Mouse (Mus musculus) right cerebral cortex, postnatal 4 days (tissue): Measurements from ENCODE around the gene Szrd1.
"Not testable (repeated sequence)": the region's sequence is repeated elsewhere in the genome, so short reads cannot be mapped to it uniquely, and the experiment has no call there.

Experiments
- DNase-seq: peaks from one replicate; pipeline ENCODE4 v3.0.0-alpha.2; 2022

Gene Szrd1

DNA sequence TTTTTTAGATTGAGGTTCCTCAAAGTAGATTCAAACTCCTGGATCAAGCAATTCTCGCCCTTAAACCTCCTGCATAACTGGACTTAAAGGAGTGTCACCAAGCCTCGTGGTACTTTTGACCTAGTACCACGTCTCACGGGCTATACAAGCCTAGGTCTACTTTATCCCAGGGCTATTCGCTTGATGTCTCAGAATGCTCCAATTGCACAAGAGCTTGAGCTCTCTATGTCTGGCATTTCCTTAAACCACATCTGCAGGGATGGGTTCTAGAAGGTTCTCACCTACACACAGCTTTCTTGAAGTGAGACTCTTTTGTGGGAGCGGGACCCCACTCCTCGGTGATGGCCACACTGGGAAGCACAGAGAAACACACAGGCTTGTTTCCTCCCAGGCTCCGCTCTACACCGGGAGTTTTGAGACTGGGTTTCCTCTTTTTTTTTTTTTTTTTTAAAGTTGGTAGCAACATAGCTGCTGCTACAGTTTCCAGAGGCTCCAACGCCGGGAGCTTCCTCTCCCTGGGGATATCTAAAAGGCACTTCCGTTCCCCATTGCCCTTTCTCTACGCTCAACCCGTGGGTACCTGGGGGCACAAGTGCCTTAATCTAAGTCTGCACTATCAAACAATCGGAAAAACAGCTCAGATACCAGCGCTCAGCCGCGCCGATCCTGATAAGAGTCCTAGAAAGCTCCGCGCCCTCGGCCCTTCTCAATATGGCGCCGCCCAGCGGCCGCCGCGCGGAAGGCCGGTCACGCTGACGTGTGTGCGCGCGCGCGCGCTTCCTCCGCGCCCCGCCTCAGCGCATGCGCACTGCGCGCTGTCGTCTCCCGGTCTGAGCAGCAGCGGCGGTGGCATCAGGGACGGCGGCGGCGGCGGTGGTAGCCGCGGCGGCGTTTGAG, 7.8 kb upstream of the Szrd1 start, which contains the start of gene Fbxo42:
TSS of gene Fbxo42 (plus strand) at position 802 of the 897 bp plus-strand sequence.
- peak; percentile 97 for DNase-seq

DNA sequence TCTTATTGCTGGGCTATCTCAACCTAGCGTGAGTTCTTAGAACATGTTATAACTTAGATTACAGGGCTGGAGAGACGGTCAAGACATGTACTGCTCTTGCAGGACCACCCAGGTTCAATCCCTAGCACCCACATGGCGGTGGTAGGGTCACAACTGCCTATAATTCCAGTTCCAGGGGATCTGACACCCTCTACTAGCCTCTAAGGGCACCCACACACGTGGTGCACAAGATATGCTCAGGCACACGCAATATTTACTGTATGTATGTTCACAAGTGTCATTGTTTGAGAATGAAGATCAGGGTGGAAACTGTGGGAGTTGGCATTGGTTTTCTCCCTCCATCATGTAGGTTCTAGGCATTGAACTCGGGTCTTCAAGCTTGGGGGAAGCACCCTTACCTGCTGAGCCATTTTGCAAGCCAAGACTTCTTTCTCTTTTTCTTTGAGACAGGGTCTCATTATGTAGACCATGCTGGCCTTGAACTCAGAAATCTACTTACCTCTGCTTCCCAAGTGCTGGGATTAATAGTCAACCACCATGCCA, 7.0 kb upstream of the Szrd1 start:
- no peak for DNase-seq

DNA sequence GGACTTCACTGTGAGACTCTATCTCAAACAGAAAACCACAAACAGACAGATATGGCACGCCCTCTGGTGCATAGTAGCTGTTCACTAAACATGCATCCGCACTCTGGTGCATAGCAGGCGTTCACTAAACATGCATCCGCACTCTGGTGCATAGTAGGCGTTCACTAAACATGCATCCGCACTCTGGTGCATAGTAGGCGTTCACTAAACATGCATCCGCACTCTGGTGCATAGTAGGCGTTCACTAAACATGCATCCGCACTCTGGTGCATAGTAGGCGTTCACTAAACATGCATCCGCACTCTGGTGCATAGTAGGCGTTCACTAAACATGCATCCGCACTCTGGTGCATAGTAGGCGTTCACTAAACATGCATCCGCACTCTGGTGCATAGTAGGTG, 5.5 kb upstream of the Szrd1 start:
- not testable (repeated sequence) for DNase-seq

DNA sequence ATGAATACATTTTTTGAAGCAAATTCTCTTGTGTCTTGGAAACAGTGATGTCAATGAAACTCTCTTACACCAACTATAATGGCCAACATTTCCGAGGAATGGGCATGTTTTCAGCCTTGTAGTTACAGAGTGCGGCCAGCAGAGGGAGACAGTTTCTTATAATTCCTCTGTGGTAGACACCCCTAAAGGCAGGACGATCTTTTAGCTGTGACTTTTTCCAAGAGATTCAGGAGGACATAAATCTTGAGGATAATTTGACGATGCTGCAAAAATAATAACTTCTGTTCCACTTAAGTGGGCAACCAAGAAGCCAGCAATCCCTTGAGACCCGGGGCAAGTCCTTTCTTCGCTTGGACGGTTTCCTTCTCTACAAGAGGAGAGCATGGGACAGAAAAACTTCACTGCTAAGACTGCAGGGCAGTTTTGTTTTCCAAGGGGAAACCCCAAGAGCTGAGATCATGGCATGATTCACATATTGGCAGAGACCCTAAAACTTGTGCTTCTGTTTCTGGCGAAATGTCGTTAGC, 2.8 kb upstream of the Szrd1 start:
- DNase-seq: peak; percentile 74

DNA sequence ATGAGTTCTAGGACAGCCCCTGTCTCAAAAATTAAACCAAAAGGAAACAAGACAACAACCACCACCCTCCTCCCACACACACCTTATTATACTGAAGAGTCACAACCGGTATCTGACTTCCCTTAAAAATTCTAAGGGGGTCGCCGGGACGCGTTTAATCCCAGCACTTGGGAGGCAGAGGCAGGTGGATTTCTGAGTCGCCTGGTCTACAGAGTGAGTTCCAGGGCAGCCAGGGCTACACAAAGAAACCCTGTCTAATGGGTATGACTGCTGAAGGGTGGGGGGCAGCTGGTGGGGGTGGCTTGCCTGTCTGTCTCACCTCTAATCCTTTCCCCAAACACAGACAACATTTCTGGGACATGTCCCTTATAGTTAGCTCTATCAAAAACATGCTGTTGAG, 1.4 kb upstream of the Szrd1 start:
- no peak for DNase-seq

DNA sequence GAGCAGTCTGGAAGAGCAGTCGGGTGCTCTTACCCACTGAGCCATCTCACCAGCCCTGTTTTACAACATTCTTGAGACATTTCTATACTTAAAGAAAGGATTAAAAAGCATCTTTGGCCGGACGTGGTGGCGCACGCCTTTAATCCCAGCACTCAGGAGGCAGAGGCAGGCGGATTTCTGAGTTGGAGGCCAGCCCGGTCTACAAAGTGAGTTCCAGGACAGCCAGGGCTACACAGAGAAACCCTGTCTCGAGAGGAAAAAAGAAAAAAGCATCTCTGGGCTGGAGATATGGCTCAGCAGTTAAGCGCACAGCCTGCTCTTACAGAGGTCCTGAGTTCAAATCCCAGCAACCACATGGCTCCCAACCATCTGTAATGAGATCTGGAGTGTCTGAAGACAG, 779 bp upstream of the Szrd1 start:
- not testable (repeated sequence) for DNase-seq

DNA sequence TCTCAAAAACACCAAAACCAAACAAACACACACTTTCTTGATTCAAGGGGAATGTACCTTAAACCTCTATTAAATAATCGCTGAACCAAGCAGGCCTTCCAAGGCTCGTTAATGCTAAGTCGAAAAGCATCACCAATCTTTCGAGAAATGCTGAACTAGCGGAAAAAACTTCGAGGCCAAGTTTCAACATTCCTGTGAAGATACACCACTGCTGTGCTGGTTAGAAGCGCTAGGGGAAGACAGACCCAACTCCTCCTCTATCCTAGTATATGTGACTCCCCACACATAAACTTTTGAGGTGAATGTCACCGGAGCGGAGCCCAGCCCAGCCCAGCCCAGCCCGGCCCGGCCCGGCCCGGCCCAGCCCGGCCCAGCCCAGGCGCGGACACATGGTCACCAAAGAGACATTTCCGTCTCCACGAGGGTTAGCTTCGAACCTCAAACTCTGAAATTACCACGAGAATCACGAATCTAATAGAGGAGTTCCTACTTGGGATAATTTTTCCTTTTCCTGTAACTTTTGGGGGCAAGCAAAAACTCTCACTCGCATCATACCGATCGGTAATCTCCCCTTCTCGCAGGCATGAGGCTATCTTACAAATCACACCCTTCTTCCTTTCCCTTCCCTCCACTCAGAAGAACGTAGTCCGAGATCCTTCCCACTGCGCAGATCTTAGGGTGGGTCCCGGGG, 1.0 kb downstream of the Szrd1 start:
- DNase-seq: no peak

DNA sequence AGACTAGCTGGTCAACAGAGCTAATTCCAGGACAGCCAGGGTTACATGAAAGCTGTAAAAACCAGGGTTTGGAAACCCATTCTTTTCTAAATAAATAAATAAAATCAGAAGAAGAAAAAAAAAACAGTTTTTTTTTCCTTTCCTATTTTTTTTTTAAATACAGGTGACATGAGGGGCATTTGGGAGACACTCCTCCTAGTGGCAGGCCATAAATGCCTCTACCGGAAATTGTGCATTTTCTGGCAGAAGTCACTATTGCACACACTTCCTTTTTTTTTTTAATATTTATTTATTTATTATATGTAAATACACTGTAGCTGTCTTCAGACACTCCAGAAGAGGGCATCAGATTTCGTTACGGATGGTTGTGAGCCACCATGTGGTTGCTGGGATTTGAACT, 1.8 kb downstream of the Szrd1 start:
- DNase-seq: not testable (repeated sequence)

DNA sequence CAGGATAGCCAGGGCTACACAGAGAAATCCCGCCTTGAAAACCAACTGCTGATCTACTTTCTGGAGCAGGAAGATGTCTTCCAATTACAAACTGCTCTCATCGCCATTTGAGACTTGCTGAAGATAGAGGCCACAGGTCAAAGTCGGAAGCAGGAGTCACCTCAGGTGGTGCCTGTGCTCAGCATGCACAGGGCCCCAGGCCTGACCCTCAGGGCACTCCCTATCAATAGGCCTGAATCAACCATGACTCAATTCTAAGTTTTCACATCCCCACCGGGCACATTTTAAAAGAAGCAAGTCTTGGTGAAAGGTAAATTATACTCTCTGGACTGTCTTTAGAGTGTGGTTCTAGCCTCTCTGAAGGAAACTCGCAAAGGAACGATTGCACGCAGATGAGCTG, 3.4 kb downstream of the Szrd1 start:
- DNase-seq: no peak

DNA sequence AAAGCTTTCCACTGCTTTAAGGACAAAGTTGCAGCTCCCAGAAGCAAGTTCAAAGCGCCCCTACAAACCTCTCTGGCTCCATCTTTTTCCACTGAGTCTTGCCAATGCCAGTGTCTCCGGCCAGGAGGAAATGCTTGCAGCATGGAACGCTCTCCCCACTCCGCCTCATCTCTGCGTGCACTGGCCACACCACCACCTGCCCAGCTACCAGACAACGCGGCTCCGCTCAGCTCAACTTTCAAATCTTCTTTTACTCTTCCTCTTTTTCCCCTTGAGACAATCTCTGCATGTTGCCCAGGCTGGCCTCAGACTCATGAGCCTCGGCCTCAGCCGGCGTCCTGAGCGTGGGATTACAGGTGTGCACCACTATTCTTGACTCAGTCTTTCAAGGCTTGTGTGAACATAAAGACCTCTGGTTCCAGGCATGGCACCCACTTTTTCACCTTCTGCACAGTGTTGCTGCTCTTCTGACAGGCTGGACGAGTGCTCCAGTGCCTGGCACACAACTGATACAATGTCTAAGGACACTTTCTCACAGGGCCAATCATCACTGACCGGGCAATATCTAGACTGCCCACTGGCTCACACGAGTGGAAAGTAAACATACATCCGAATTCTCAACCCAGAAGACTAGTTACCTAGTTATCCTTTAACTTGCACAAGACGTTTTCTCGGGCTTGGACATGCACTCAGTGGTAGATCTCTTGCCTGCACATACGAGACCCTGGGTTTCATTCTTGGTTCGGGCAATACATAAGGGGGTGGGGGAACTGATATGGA, 4.6 kb downstream of the Szrd1 start:
- no peak for DNase-seq

DNA sequence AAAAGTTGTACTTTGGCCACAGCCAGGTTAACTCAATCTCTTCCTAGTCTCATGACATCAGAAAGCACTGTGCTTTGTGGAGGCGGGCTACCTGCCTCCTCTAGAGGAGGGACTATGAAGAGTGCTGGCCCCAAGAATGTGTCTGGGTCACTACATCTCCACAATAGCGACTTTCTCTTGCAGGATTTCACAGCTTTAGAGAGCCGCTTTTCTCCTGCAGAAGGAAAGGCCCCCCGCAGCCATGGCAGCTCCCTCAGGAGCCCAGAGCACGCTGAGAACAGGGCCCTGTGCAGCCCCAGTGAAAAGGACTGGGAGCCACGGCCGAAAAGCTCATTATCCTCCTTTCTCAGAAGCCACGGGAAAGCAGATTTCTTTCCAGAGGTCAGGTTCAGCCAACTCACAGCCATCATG, 5.5 kb downstream of the Szrd1 start:
- no peak for DNase-seq

DNA sequence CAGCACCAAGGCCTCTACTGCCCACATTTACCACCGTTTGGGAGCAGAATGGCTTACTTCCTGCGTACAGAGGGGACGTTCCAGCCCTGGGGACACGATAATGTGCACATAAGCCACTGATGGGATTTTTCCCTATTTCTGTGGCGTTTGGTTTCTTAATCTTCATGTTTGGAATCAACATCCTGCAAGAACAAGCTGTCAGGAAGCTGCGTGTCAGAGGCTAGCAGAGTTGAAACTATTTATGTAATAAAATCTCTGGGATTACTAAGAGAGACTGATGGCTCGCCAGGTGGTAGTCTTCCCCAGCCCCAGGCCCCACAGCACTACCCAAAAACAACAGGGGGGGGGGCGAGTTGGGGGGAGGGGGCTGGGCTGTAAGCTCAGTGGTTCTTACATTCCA, 6.3 kb downstream of the Szrd1 start:
- DNase-seq: no peak

DNA sequence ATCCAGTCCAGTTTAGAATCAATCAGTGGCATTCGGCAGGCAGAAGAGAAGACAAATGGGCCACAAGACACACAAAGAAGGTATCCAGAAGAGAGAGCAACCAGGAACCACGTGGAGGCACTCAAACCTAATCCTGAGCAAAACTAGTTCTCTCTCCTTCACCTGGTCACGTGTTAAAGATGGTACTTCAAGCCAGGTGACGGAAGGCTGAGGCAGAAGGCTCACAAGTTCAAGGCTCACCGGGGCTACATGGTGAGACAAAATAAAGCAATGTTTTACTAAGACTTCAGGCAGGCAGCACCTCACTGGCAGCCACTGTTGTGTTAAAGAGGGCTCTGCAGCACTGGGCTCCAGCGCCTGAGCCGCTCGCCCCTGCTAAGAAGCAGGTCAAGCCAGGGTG, 7.4 kb downstream of the Szrd1 start:
- DNase-seq: no peak

DNA sequence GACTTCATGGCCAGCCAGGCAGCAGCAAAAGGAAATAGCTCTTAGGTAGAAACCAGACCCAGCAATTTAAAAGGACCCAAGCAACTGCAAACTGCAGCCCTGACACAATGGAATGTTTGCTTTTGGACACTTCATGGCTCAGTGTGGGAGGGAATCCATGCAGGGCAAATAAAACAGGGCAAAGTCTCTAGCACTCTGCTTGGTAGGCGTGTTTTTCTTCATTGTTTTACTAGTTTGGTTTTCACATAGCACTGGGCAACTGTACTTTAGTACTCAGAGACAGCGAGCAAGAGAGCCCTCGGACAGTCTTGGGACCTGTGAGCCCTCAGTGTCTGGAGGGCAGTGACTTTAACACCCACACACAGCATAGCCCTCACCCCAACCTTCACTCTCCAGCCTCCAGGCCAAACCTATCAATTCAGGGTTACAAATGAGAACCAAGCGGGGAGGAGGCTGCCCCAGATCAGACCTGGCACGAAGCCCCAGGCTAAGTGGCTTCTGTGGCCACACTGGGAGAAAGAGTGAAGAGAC, 8.0 kb downstream of the Szrd1 start:
- no peak for DNase-seq

DNA sequence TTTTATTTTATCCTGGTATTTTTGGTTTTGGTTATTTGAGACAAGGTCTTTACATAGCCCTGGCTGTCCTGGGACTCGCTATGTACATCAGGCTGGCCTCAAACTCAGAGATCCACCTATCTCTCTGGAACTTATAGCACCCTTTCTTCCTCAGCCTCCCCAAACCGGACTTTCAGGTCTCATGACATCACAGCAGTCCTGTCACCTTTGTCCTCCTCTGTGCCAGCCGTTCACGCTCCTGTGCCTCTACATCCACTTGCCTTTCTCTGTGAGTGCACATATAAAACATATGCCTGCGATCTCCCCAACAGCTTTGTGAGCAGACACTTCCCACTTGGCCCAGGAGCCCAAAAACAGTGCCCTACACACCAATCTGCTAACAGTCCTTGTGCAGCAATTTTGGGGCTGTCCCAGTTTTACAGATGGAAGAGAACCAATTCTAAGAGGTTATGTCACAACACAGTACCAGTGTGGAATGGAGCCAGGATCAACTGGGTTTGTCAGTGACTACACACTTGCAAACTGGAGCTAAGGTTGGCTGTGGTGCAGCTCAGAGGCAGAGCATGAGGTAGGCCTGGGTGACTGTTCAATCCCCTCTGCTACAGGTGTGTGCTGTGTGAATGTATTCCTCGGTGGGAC, 8.8 kb downstream of the Szrd1 start:
- no peak for DNase-seq

DNA sequence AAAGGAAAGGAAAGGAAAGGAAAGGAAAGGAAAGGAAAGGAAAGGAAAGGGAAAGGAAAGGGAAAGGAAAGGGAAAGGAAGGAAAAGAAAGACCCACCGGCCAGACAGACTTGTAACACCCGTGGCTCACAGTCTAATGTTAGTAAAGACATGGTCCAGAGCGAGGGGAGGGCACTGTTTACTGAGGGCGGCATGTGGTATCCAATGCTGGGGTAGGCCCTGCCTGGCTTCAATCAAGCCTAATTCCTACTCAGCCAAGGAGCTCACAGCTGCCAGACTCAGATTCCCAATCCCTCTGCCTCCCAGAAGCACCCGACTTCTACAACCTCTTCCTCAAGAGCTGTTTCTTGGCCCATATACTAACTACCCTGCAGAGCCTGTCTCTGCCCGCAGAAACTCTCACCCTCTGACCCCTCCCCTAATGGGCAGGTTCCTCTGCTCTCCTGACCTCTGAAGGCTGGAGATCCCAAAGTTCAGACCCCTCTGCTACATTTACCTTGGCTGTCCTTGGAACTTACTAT, 10.3 kb downstream of the Szrd1 start:
- no peak for DNase-seq

DNA sequence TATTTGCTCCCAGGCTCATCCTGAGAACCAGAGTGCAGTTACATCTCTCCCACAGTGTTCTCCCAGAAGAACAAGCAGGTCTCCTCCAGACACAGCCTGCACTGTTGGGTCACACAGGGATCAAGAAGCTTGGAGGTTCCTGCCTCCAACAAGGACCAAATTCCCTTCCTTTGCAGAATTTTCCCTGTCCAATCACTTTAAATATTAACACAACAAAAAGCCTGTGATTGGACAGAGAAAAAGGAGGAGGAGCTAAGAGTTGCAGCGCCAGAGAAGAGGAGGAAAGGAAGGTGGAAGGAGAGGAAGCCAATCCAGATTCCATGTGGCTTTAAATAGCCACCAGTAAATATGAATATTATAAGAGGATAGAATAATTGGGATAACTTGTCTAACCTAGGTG, 16.5 kb downstream of the Szrd1 start:
- no peak for DNase-seq

DNA sequence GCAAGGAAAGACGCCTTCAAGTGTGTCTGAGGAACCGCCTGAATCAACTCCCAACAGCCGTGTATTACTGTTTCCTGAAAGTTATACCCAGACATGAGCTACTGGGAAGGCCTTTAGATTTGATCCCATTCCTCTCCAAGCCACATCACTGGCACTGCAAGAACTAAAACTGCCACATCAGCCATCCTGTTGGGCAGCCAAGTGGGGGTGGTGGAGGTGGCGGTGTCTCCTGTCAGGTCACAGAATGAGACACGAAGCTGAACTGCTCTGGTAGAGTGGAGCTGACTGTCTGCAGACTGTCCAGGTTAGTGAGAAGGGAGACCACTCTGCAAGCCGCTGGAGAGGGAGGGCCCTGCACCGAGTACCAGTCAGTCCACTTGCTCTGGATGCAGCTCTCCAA, 16.9 kb downstream of the Szrd1 start:
- DNase-seq: no peak

DNA sequence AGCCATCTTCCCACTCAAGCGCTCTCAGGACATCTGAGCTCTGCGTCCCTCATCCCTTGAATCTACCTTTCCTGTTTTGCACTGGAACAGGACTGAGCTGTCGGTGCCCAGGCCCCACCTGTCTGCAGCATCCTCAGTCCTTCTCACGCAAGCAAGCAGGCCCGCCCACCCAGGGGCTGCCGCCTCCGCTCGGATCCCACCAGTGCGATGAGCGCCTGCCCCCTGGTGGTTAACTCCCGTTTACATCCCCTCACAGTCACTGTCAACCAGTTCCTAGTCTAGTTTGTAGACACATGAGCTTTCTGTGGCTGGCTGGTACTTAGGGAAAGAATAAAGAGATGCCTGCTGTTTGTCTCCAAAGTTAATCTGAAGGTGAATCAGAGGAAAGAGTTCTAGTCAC, 18.9 kb downstream of the Szrd1 start:
- DNase-seq: peak; percentile 79

DNA sequence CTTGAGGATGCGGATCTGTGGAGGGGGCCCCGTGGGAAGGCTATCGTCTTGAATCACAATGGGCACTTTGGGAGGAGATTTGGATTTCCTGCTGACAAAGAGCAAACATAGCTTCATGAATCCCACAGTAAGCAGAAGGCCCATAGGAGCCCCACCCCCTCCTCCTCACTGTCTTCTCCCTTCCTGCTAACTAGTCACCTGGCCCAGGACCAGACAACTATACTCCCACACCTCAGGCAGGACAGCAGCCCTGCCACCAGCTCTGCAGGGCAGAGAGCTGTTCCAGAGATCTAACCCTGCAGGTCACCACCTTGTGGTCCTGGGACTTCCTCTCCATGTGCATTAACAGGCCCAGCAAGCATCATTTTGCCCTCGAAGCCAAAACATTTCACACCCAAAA, 20.9 kb downstream of the Szrd1 start:
- DNase-seq: no peak

DNA sequence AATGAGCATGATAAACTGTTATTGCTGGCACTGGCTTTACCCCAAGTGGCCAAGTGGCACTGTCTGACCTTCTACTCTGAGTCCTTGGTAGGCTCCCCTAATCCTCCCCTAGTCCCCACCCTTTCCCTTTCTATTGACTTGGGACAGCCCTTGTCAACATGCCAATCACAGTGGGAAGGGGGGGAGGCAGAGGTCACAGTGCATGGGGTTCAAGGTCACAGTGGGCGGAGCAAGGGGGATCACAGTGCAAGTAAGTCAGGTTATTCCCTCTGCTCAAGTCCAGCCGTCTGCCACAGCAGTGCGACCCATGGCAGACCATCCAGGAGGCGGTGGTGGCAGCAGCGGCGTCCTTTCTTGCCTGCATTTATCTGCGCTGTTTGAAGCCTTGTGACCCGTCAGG, 24.2 kb downstream of the Szrd1 start:
- DNase-seq: no peak

DNA sequence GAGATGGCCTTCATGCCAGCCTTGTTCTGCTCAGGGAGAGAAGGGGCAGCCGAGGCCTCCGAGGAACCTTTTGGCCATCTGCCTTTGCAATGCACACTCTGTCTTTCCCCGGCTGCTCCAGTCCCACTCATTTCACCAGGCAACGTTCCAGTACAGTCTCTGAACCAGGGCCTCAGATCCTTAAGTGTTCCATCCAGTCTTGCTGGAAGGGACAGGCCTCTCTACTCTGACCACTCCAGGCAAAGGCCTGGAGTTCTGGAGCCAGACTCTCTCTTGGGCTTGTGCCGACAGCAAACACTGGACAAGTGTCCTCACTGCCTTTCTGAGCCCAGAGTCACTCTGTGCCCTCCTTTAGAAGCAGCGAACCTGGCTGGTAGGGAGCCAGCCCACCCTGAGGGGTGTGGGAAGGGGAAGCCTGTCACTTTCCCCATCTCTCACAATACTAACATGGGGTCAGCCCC, 25.0 kb downstream of the Szrd1 start:
- DNase-seq: peak; percentile 18
